Mouse (Mus musculus): ENCODE measurements around the gene Vmn2r21.
"Not testable (repeated sequence)": the region's sequence is repeated elsewhere in the genome, so short reads cannot be mapped to it uniquely, and the experiment has no call there.

Vmn2r21 gene

DNA sequence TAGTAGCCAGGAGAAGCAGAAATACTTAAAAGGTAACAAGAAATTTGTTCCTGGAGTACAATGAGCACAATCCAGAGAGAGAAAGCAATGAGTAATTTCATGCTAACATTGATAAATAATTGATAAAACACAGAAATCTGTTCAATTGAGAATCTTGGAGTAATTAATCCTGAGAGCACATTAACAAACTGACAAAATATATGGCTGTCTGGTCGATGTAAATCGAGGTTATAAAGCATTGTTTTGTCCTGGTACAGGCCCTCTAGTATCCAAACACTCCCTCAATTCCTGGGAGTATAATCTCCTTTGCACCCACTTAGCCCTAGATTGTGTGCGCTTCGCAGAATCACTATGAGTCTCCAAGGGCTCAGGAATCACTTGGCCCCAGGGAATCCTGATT lies at the start of gene Vmn2r21:
Vmn2r21 (minus strand) TSS at position 101 of the 400 bp plus-strand sequence.
- not testable (repeated sequence) for DNase-seq

DNA sequence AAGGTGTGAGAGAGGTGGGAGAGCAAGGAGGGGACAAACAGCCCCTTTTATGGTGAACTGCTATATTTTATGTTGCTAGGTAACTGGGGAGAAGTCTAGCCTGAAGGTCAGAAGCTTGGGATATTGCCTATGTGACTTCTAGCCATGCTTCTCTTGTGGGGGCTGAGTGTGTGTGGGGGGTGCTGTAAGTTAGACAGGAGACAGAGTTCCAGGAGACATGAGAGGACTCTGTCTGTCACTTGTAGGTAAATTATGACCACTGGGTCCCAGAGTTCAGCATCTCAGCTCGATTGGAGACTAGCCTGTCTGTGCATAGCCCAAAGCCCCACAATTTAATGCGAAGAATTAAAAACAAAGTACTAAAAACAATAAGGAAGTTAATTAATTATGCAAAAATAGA lies 41.5 kb upstream of the Vmn2r21 start:
- not testable (repeated sequence) for DNase-seq

DNA sequence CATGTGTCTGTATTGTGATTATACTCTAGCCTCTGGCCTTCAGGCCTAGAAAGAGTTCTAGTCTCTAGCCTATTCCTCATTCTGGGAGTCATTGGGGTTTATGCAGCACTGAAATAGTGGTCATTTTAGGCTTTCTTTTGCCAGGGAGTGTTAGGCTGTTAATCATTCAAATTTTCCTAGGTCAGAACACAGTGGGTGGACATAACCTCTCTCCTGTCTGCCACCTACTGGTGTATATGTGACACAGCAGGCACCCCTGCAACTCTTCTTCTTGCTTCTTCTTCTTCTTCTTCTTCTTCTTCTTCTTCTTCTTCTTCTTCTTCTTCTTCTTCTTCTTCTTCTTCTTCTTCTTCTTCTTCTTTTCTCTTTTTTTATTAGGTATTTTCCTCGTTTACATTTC lies 6.5 kb upstream of the Vmn2r21 start:
- not testable (repeated sequence) for DNase-seq

DNA sequence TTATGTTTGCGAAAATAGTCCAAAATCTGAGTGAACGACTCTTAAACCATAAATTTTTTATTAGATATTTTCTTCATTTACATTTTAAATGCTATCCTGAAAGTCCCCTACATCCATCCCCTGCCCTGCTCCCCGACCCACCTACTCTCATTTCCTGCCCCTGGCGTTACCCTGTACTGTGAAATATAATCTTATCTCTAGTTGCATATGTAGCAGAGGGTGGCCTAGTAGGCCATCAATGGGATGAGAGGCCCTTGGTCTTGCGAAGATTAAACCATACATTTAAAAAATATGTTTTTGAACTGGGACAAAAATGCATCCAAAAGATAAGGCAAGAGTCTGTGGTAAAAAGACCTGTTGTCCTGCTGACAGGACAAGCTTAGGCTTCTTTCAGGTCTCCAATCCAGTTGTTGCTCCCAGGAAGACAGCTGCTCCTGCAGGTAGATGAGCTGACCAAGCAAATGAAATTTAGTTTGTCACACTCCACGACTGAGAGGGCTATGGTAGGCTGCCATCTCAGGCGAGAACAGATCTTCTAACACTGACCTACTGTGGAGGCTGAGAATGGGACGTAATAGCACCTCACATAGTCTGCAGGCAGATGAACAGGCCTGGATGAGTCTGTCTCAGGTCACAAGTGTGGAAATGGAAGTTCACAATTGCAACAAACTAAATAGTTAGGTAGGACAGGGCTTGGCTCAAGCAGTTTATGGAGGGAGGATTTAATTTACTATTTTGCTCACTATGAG lies 10.8 kb downstream of the Vmn2r21 start:
- DNase-seq = not testable (repeated sequence)

DNA sequence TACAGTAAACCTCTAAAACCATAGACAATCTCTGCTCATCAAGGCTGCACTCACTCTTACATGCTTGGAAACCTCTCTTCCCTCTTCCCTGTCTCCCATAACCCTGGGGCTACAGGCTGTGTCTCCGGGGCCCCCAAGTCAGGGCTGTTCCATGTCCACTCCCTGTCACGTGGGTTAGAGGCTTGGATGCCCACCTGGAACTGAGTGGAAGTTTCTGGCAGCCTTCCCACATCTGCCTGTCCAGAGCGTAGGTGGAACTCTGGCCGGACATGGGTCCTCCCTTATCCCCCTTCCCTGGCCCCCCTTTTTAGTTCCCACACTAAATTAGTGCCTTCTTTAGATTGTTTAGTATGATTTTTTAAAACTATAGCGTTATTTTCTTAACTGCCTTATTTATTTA lies 60.2 kb downstream of the Vmn2r21 start:
- DNase-seq = not testable (repeated sequence)

DNA sequence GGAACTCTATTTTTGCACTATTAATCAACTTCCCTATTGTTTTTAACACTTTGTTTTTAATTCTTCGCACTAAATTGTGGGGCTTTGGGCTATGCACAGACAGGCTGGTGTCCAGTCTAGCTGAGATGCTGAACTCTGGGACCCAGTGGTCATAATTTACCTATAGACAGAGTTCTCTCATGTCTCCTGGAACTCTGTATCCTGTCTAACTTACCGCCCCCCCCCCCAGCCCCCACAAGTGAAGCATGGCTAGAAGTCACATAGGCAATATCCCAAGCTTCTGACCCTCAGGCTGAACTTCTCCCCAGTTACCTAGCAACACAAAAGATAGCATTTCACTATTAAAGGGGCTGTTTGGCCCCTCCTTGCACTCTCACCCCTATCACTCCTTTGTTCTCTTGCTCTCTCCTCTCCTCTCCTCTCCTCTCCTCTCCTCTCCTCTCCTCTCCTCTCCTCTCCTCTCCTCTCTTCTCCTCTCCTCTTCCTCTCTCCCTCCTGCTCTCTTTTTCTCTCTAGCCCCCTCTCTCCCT lies 60.7 kb downstream of the Vmn2r21 start:
- DNase-seq = not testable (repeated sequence)

DNA sequence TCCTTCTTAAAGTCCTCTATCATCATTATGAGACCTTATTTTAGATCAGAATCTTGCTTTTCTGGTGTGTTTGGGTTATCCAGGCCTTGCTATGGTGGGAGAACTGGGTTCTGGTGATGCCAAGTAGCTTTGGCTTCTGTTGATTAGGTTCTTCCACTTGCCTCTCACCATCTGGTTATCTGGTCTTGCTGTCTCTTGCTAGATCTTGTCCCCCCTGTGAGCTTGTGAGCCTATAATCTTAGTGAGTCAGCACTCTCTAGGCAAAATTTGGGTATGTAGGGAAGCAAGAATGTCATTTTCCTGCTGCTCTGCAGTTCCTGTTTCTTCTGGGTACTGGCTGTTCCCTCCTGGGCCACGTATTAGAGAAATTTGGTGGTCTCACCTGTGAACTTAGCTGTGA lies 64.6 kb downstream of the Vmn2r21 start:
- DNase-seq = not testable (repeated sequence)
